Mouse (Mus musculus) hindbrain, embryonic 11.5 days (tissue): Measurements from ENCODE around the gene Bsg. TPM values are rescaled to one million over a fixed set of nuclear protein-coding genes. Genes with fewer than 3 reads are reported as not detected.

Source experiments
- ATAC-seq: fragments of 200-750 bp; cut with Nextera tagmentation; 2 replicates; pipeline ENCODE4 v1.8.0; 2017; ENCODE audit warnings: mild to moderate bottlenecking, moderate TSS enrichment, moderate library complexity; ENCODE audit not compliant: low FRiP score
- DNase-seq: peaks from one replicate; pipeline ENCODE4 v3.0.0-alpha.2; 2015; ENCODE audit warnings: low spot score
- H3K27ac ChIP-seq: fragments of 300-500 bp; sonication (generic); 2 replicates; pipeline ENCODE4 v1.5.1; 2014; ENCODE audit warnings: mild to moderate bottlenecking, low read depth, low read length
- H3K27me3 ChIP-seq: fragments of 300-500 bp; sonication (generic); 2 replicates; pipeline ENCODE4 v1.6.1; 2014; ENCODE audit warnings: mild to moderate bottlenecking, low read length, moderate library complexity, mixed read lengths; ENCODE audit not compliant: control insufficient read depth, insufficient read depth
- H3K36me3 ChIP-seq: fragments of 300-500 bp; sonication (generic); 2 replicates; pipeline ENCODE4 v1.6.1; 2014; ENCODE audit warnings: mild to moderate bottlenecking, low read length, moderate library complexity, mixed read lengths; ENCODE audit not compliant: control insufficient read depth, insufficient read depth
- H3K4me1 ChIP-seq: fragments of 300-500 bp; sonication (generic); replicated peaks from 2 replicates; pipeline ENCODE4 v1.6.1; 2014; ENCODE audit warnings: low read length, mixed read lengths; ENCODE audit not compliant: control insufficient read depth, insufficient read depth
- H3K4me2 ChIP-seq: fragments of 300-500 bp; sonication (generic); replicated peaks from 2 replicates; pipeline ENCODE4 v1.6.1; 2014; ENCODE audit warnings: mild to moderate bottlenecking, low read depth, low read length
- H3K4me3 ChIP-seq: fragments of 300-500 bp; sonication (generic); 2 replicates; pipeline ENCODE4 v1.5.1; 2014; ENCODE audit warnings: low read depth, low read length
- H3K9ac ChIP-seq: fragments of 300-500 bp; sonication (generic); 2 replicates; pipeline ENCODE4 v1.6.1; 2014; ENCODE audit warnings: low read depth, low read length
- H3K9me3 ChIP-seq: fragments of 300-500 bp; sonication (generic); 2 replicates; pipeline ENCODE4 v1.6.1; 2016; ENCODE audit warnings: low read length; ENCODE audit not compliant: control insufficient read depth
- WGBS: fragments of 180-500 bp; shearing (Covaris S2); extraction: QIAGEN DNeasy Blood & Tissue Kit; methylation state at CpG from one replicate; pipeline ENCODE4 v1.1.7; 2014; 5-methylcytosine and 5-hydroxymethylcytosine counted together
- polyA plus RNA-seq: library from polyadenylated mRNA; unstranded; fragments of >200 nt; fragmentation: Nextera tagmentation; extraction: Ambion mirVana; gene quantifications from 2 replicates; pipeline ENCODE4 v1.2.1, GENCODE M21; 2014

The Bsg gene
- polyA plus RNA-seq, 1 experiment from 2014 or later = 595 TPM

DNA sequence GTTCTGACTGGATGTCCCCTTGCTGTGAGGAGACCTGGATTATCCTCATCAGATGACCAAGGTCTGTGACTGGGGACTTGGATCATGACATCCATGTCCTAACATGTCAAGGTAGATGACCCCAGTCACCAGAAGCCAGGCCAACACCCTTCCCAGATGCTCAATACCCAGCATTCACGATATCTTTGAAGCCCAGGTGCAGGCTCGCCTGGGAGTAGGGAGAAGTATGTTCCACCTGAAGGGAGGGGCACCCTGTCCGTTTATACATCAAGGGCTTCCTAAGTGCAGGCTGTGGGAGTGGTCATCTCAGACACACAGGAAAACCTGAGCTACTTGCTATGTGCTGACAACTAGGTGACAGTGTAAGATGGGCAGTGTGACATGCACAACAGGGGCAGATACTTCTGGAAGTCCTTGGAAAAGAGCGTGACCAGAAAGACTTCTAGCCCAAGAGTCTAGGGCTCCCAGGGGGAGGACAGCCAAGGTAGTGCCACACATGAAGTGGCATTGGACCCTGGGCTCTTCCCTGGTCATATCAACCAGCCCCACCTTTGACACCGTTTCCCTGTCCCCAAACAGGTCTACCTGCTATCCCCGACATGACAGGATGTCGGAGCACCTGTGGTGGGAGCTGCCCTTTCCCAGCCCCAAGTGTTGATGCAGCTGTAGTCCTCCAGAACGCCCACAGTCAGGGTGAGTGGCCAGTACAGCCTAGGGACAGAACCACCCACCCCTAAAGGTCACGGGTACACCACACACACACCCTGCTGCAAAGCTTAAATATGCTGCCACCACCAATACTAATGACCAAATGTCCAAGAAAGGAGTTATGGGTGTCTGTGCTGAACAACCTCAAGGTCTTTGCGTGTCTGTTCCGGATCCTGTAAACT lies 23.4 kb upstream of the Bsg start:
- ATAC-seq = peak; percentile 51
- DNase-seq = no peak
- peak overlapping the region; percentile 72 for H3K27ac ChIP-seq
- peaks cover 10% of the 10 kb centered on the region for H3K4me1 ChIP-seq
- WGBS = 37% methylated on average over 11 of the region's 11 CpGs
- H3K27me3 ChIP-seq = no peaks in the 10 kb centered on the region
- H3K36me3 ChIP-seq = 0 out of 2 replicates have a peak, but pooled peaks cover 3% of the 10 kb centered on the region
- peak overlapping the region; percentile 85 for H3K4me3 ChIP-seq
- H3K9ac ChIP-seq = 0 out of 2 replicates have a peak overlapping the region, but pooled peaks have one; percentile 40
- H3K9me3 ChIP-seq = no peaks in the 10 kb centered on the region
- H3K4me2 ChIP-seq = peak overlapping the region; percentile 51

DNA sequence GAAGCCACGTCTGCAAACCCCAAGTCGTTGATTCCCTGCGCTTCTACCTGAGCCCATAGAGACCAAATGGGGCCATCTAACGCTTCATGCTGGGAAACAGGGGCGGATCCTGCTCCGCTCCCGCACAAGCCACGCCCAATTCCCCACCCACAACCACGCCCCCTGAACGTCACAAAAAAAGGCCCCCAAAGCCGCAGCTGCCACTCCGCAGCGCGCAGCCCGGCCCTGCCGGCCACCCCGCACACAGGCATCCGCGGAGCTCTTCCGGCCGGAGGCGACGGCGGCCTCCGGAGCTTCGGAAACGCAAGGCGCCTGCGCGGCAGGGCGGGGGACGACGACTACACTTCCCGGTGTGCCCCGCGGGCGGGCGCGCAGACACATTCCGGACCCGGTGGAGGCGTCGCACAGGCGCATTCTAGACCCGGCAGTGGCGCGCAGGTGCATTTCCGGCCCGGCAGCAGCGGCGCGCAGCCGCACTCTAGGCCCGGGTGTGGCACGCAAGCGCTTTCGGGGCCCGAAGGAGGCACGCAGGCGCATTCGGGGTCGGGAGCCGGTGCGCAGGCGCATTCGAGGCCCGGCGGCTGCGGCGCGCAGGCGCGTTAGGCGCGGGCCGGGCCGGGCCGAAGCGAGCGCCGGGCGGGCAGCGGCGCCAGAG lies 22.6 kb upstream of the Bsg start, which contains the start of gene Cdc34:
Gene Cdc34 (plus strand): TSS at position 605 of the 655 bp plus-strand sequence.
- peak within 1 kb of the TSS; percentile 83 for H3K9ac ChIP-seq
- peak within 1 kb of the TSS; percentile 85 for H3K4me3 ChIP-seq
- peaks cover 10% of the 10 kb centered on the region for H3K4me1 ChIP-seq
- H3K27ac ChIP-seq = peak within 1 kb of the TSS; percentile 72
- H3K36me3 ChIP-seq = peaks cover 7% of the 10 kb centered on the region; the same call in 1 of the 2 replicates
- no peaks in the 10 kb centered on the region for H3K9me3 ChIP-seq
- no peaks in the 10 kb centered on the region for H3K27me3 ChIP-seq
- DNase-seq (peak; percentile 97), ATAC-seq (peak; percentile 95)
- under 1% methylated on average over 70 of the region's 84 CpGs for WGBS
- peak within 1 kb of the TSS; percentile 54 for H3K4me2 ChIP-seq

DNA sequence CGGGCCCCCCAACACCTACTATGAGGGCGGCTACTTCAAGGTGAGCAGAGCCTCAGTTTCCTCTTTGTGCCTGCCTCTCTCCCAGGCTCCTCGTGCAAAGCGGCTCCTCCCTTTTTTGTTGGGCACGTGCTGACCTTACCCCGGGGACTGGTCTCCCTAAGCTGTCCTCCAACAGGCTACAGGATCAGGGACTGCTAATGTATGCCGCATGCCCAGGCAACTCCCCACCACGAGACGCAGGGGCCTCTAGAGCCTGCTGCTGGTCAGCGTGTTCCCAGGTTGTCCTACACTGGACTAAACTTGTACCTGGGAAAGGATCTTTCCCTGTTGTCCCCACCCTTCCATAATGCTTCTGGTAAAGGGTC lies 21.8 kb upstream of the Bsg start:
- Histone ChIP-seq H3K9ac (peak overlapping the region; percentile 83), H3K36me3 (peaks cover 11% of the 10 kb centered on the region; the same call in 1 of the 2 replicates), H3K27me3 (no peaks in the 10 kb centered on the region), H3K4me3 (peak overlapping the region; percentile 85), H3K27ac (peak overlapping the region; percentile 30; the same call in 1 of the 2 replicates), H3K4me2 (peak overlapping the region; percentile 54), H3K9me3 (no peaks in the 10 kb centered on the region), H3K4me1 (peaks cover 10% of the 10 kb centered on the region)
- ATAC-seq (no peak; the same call in 1 of the 2 replicates), DNase-seq (peak; percentile 39)
- WGBS = 0% methylated on average over 10 of the region's 10 CpGs

- Histone ChIP-seq H3K27me3 (no peaks in the 10 kb centered on the region), H3K36me3 (peaks cover 11% of the 10 kb centered on the region), H3K4me1 (peaks cover 10% of the 10 kb centered on the region), H3K27ac (peak overlapping the region; percentile 30; the same call in 1 of the 2 replicates), H3K9ac (peak overlapping the region; percentile 83), H3K4me2 (peak overlapping the region; percentile 54), H3K4me3 (peak overlapping the region; percentile 85), H3K9me3 (no peaks in the 10 kb centered on the region)
- 2% methylated on average over 10 of the region's 10 CpGs for WGBS
- ATAC-seq (no peak), DNase-seq (peak; percentile 65)
Observed at GRCm38 (mm10) chr10:79682916-79683582, 21.2 kb upstream of the Bsg start.

DNA sequence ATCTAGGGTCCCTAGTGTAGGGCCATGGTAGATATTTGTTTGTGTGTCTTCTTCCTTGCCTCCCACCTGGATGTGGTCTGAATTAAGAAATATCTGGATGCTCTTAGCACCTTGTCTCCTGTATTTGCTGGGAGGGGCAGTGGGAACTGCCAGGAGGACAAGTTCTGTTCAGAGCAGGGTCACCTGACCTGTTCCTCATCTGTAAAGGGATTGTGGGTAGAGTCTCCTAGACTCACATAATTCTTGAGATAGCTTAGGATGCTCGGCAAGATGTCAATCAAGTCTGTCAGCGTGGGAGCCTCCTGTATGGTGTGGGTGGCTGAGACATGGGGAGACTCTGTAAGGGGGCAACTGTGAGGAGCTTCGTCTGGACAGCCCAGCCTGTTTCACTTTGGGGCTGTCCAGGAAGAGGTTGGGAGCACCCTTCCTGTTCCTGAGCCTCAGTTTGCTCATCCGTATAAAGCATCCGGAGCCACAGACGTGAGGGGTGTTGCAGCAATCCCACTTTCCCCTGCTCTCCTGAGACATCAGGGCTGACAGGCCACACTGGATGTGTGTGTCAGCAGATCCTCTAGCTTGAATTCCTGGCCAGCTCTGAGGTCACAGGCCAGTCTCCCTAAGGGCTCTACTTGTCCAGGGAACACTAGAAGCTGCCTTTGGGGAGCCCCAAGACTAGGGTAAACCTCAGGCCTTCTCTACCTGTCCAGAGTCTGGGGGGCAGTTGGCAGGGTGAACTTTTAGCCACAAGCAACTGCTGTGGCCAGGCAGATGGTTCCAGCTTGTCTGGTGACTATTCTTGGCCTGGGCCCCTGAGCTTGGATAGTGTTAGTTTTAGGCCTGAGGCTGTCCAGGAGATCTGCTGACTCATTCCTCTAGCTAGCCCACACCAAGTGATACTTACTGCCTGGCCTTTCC lies 20.3 kb upstream of the Bsg start:
- DNase-seq (no peak), ATAC-seq (no peak)
- 90% methylated on average over 6 of the region's 6 CpGs for WGBS
- Histone ChIP-seq H3K4me1 (peaks cover 10% of the 10 kb centered on the region), H3K36me3 (peaks cover 18% of the 10 kb centered on the region), H3K4me2 (peak overlapping the region; percentile 54; the same call in 1 of the 2 replicates), H3K27me3 (no peaks in the 10 kb centered on the region), H3K9me3 (no peaks in the 10 kb centered on the region), H3K9ac (no peak overlapping the region), H3K27ac (no peak overlapping the region), H3K4me3 (no peak overlapping the region)

- Histone ChIP-seq H3K36me3 (peaks cover 19% of the 10 kb centered on the region), H3K27ac (no peak overlapping the region), H3K9ac (no peak overlapping the region), H3K9me3 (no peaks in the 10 kb centered on the region), H3K27me3 (no peaks in the 10 kb centered on the region), H3K4me2 (no peak overlapping the region), H3K4me1 (peaks cover 10% of the 10 kb centered on the region), H3K4me3 (no peak overlapping the region)
- no peak for ATAC-seq
- WGBS = 95% methylated on average over 25 of the region's 25 CpGs
- DNase-seq = no peak
Observed at GRCm38 (mm10) chr10:79684770-79685600, 19.3 kb upstream of the Bsg start.

DNA sequence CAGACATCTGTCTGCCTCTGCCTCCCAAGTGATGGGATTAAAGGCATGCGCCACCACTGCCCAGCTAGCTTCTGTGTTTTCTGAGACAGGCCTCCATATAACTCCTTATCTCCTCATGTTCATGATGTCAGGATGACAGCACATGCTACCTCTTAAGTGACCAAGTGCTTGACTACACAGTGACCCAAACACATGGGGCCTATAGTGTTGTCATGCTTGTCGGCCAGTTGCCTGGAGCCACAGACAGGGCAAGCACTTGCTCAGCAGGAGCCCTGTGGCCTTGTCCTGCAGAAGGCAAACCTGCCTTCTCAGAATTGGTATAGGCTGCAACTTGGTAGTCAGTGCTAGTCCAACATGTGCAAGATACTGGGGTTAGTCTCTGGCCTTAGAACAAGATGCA lies 18.1 kb upstream of the Bsg start:
- Histone ChIP-seq H3K4me1 (peaks cover 6% of the 10 kb centered on the region; the same call in 1 of the 2 replicates), H3K9ac (no peak overlapping the region), H3K4me2 (no peak overlapping the region), H3K27ac (no peak overlapping the region), H3K9me3 (no peaks in the 10 kb centered on the region), H3K27me3 (no peaks in the 10 kb centered on the region), H3K4me3 (no peak overlapping the region), H3K36me3 (peaks cover 19% of the 10 kb centered on the region)
- 93% methylated on average over 2 of the region's 2 CpGs for WGBS
- ATAC-seq (no peak), DNase-seq (no peak)
